Mouse (Mus musculus) C2C12 (cell line): ENCODE measurements around the gene Selplg. TPM values are rescaled to one million over a fixed set of nuclear protein-coding genes. Genes with fewer than 3 reads are reported as not detected.

Source experiments
- H3K27me3 ChIP-seq: one replicate; pipeline ENCODE4 v1.6.1; 2011; ENCODE audit not compliant: control insufficient read depth, insufficient read depth, insufficient read length
- H3K36me3 ChIP-seq: one replicate; pipeline ENCODE4 v1.6.1; 2011; ENCODE audit not compliant: control insufficient read depth, insufficient read depth
- H3K4me3 ChIP-seq: one replicate; pipeline ENCODE4 v1.5.1; 2011; ENCODE audit warnings: mild to moderate bottlenecking, control low read depth; ENCODE audit not compliant: poor library complexity, insufficient read depth, severe bottlenecking
- H3K79me2 ChIP-seq: one replicate; pipeline ENCODE4 v1.6.1; 2011; ENCODE audit not compliant: control insufficient read depth, insufficient read depth
- H3K79me3 ChIP-seq: one replicate; pipeline ENCODE4 v1.6.1; 2011; ENCODE audit warnings: low read depth, control low read depth
- H3ac ChIP-seq: one replicate; pipeline ENCODE3; 2011; ENCODE audit warnings: low read depth; ENCODE audit not compliant: control insufficient read depth, insufficient read length
- CEBPB ChIP-seq: IDR thresholded peaks from one replicate; pipeline ENCODE4 v1.6.1; 2011; ENCODE audit warnings: low read depth, mild to moderate bottlenecking, control low read depth, moderate library complexity
- CTCF ChIP-seq: IDR thresholded peaks from one replicate; pipeline ENCODE4 v1.5.1; 2011; ENCODE audit not compliant: control insufficient read depth, insufficient read depth, insufficient read length
- FOSL1 ChIP-seq: IDR thresholded peaks from one replicate; pipeline ENCODE4 v1.8.0; 2011; ENCODE audit warnings: mild to moderate bottlenecking, low read length; ENCODE audit not compliant: poor library complexity, insufficient read depth, severe bottlenecking
- MAX ChIP-seq: IDR thresholded peaks from one replicate; pipeline ENCODE4 v1.6.1; 2011; ENCODE audit warnings: mild to moderate bottlenecking, control low read depth
- MYOD1 ChIP-seq: IDR thresholded peaks from one replicate; pipeline ENCODE4 v1.6.1; 2011; ENCODE audit warnings: low read depth; ENCODE audit not compliant: control insufficient read depth, insufficient read length
- MYOG ChIP-seq: IDR thresholded peaks from one replicate; pipeline ENCODE4 v1.6.1; 2011; ENCODE audit not compliant: control insufficient read depth, insufficient read length; ENCODE audit errors: extremely low read depth
- USF1 ChIP-seq: IDR thresholded peaks from one replicate; pipeline ENCODE4 v1.6.1; 2011; ENCODE audit warnings: low read depth, mild to moderate bottlenecking, control low read depth, moderate library complexity
- polyA plus RNA-seq: library from polyadenylated mRNA; unstranded; fragments of >200 nt; fragmentation: generic; extraction: Trizol; gene quantifications from one replicate; pipeline ENCODE4 v1.2.1, GENCODE M21; 2012; ENCODE audit warnings: missing spikeins

Gene Selplg
- polyA plus RNA-seq, 1 experiment, result 0.06 TPM

GRCm38 (mm10) chr5:113771213-113772162 is 61.0 kb downstream of the Selplg start:
- Histone ChIP-seq H3K36me3 (peaks cover 37% of the 10 kb centered on the region), H3ac (peak overlapping the region; percentile 98)

DNA sequence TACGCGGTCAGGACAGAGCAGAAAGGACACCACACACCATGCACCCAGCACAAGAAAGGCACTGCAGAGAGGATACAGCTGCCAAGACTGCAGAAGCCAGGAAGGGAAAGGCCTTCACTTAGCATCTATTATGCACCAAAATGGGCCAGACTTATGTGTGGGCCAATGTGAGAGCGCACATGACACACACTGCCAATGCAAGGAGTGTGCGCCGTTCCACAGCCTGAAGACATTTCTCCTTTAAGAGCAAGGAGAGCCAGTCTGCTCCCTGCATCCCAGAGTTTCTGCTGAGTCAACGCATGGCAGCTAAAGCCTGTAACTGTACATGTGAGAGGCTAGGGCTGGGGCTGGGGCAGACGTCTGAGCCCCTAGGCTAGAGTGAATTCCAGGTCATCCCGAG is 63.6 kb downstream of the Selplg start:
- no peak overlapping the region for H3ac ChIP-seq
- no peaks in the 10 kb centered on the region for H3K27me3 ChIP-seq
- H3K4me3 ChIP-seq, result no peak overlapping the region
- peaks cover 23% of the 10 kb centered on the region for H3K36me3 ChIP-seq
- H3K79me3 ChIP-seq, result peaks cover 73% of the 10 kb centered on the region
- H3K79me2 ChIP-seq, result peaks cover 88% of the 10 kb centered on the region
- no peak for TF ChIP-seq FOSL1
- no peak for TF ChIP-seq MAX
- TF ChIP-seq USF1, result no peak
- TF ChIP-seq MYOD1, result no peak
- no peak for TF ChIP-seq CEBPB
- TF ChIP-seq MYOG, result no peak
- no peak for TF ChIP-seq CTCF

More at GRCm38 (mm10) chr5:113771213-113772162, 61.0 kb downstream of the Selplg start:
- Histone ChIP-seq H3K27me3 (no peaks in the 10 kb centered on the region), H3K4me3 (peak overlapping the region; percentile 96), H3K79me3 (peaks cover 48% of the 10 kb centered on the region), H3K79me2 (peaks cover 61% of the 10 kb centered on the region)
- peak; percentile 100 for TF ChIP-seq MAX
- no peak for TF ChIP-seq MYOG
- TF ChIP-seq MYOD1, result peak; percentile 46
- no peak for TF ChIP-seq FOSL1

Other genes starting within 250 kb of the Selplg start
- 1.2 TPM for gene Cmklr1, start 182.2 kb downstream of the Selplg start, polyA plus RNA-seq
- not detected for gene 1700069L16Rik, start 107.9 kb downstream of the Selplg start, polyA plus RNA-seq
- gene Ficd, start 96.8 kb downstream of the Selplg start, polyA plus RNA-seq, result 2.6 TPM
- 53.4 TPM for gene Sart3, start 60.1 kb downstream of the Selplg start, polyA plus RNA-seq
- 119 TPM for gene Iscu, start 59.9 kb downstream of the Selplg start, polyA plus RNA-seq
- 127 TPM for gene Tmem119, start 32.1 kb downstream of the Selplg start, polyA plus RNA-seq
- 156 TPM for gene Coro1c, start 76.1 kb upstream of the Selplg start, polyA plus RNA-seq
- 3.7 TPM for gene Ssh1, start 161.2 kb upstream of the Selplg start, polyA plus RNA-seq
- gene Dao, start 171.1 kb upstream of the Selplg start, polyA plus RNA-seq, result not detected
- gene Usp30, start 232.8 kb upstream of the Selplg start, polyA plus RNA-seq, result 11.2 TPM